Mouse (Mus musculus) midbrain, embryonic 15.5 days (tissue): Measurements from ENCODE around the gene Rhot2. TPM values are rescaled to one million over a fixed set of nuclear protein-coding genes. Genes with fewer than 3 reads are reported as not detected.

Experiments
- ATAC-seq: fragments of 200-750 bp; cut with Nextera tagmentation; replicated peaks from 2 replicates; pipeline ENCODE4 v1.8.0; 2017; ENCODE audit warnings: moderate TSS enrichment
- H3K27ac ChIP-seq: fragments of 300-500 bp; sonication (generic); 2 replicates; pipeline ENCODE4 v1.5.1; 2015; ENCODE audit warnings: mild to moderate bottlenecking, inconsistent platforms
- H3K27me3 ChIP-seq: fragments of 300-500 bp; sonication (generic); replicated peaks from 2 replicates; pipeline ENCODE4 v1.6.1; 2015; ENCODE audit warnings: inconsistent platforms
- H3K36me3 ChIP-seq: fragments of 300-500 bp; sonication (generic); replicated peaks from 2 replicates; pipeline ENCODE4 v1.6.1; 2015; ENCODE audit warnings: inconsistent platforms
- H3K4me1 ChIP-seq: fragments of 300-500 bp; sonication (generic); 2 replicates; pipeline ENCODE4 v1.6.1; 2015; ENCODE audit warnings: inconsistent platforms
- H3K4me2 ChIP-seq: fragments of 300-500 bp; sonication (generic); 2 replicates; pipeline ENCODE4 v1.6.1; 2015; ENCODE audit warnings: inconsistent platforms, mild to moderate bottlenecking, moderate library complexity
- H3K4me3 ChIP-seq: fragments of 300-500 bp; sonication (generic); 2 replicates; pipeline ENCODE4 v1.5.1; 2015; ENCODE audit warnings: mild to moderate bottlenecking, inconsistent platforms
- H3K9ac ChIP-seq: fragments of 300-500 bp; sonication (generic); 2 replicates; pipeline ENCODE4 v1.6.1; 2015; ENCODE audit warnings: mild to moderate bottlenecking, inconsistent platforms
- H3K9me3 ChIP-seq: fragments of 300-500 bp; sonication (generic); 2 replicates; pipeline ENCODE4 v1.6.1; 2016; ENCODE audit warnings: inconsistent platforms
- WGBS: fragments of 180-500 bp; shearing (Covaris S2); methylation state at CpG from one replicate; pipeline ENCODE4 v1.1.7; 2015; ENCODE audit warnings: mixed read lengths; 5-methylcytosine and 5-hydroxymethylcytosine counted together
- polyA plus RNA-seq: library from polyadenylated mRNA; unstranded; fragments of >200 nt; fragmentation: Nextera tagmentation; extraction: Ambion mirVana; gene quantifications from 2 replicates; pipeline ENCODE4 v1.2.1, GENCODE M21; 2015

Rhot2 gene
- polyA plus RNA-seq, 1 experiment from 2014 or later = 18.3 TPM

DNA sequence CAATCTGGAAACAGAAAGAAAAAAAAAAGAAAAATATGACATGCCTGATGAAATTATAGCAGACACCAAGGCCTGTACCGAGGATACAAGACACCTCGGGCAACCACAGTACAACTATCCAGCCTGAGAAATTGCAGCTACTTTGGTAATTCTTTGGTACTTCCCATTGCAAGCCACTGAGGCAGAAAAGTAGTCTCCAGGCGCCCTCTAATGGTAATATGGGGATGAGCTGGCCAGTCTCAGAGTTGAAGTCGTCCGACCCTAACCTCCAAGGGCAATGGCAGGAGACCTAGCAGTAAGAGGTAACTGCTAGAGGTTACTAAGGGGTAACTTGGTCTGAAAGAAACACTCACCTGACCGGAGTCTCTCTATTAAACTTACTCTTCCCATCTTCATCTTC, 43.6 kb downstream of the Rhot2 start:
- no peak overlapping the region for H3K27ac ChIP-seq
- H3K9me3 ChIP-seq = no peaks in the 10 kb centered on the region
- no peak overlapping the region for H3K4me3 ChIP-seq
- no peak overlapping the region for H3K9ac ChIP-seq
- H3K4me1 ChIP-seq = peaks cover 44% of the 10 kb centered on the region
- no peak overlapping the region for H3K4me2 ChIP-seq
- ATAC-seq = no peak
- no peaks in the 10 kb centered on the region for H3K36me3 ChIP-seq
- 11% methylated on average over 6 of the region's 6 CpGs for WGBS
- no peaks in the 10 kb centered on the region; the same call in 1 of the 2 replicates for H3K27me3 ChIP-seq

GRCm38 (mm10) chr17:25796951-25797369, 47.7 kb downstream of the Rhot2 start, which contains the start of gene Metrn:
Gene Metrn (minus strand): TSS chr17:25797136.
- ATAC-seq = peak; percentile 44; the same call in 1 of the 2 replicates
- 0% methylated on average over 35 of the region's 35 CpGs for WGBS
- peaks cover 48% of the 10 kb centered on the region for H3K4me1 ChIP-seq

GRCm38 (mm10) chr17:25796211-25796771, 48.4 kb downstream of the Rhot2 start:
- Histone ChIP-seq H3K4me2 (peak overlapping the region; percentile 92), H3K4me1 (peaks cover 47% of the 10 kb centered on the region), H3K36me3 (no peaks in the 10 kb centered on the region), H3K9me3 (no peaks in the 10 kb centered on the region), H3K27me3 (no peaks in the 10 kb centered on the region; the same call in 1 of the 2 replicates), H3K4me3 (peak overlapping the region; percentile 57), H3K9ac (peak overlapping the region; percentile 48), H3K27ac (peak overlapping the region; percentile 59)
- under 1% methylated on average over 37 of the region's 37 CpGs for WGBS
- ATAC-seq = no peak

More at GRCm38 (mm10) chr17:25796951-25797369, 47.7 kb downstream of the Rhot2 start, which contains the start of gene Metrn:
- Histone ChIP-seq H3K4me2 (peak within 1 kb of the TSS; percentile 92), H3K9ac (peak within 1 kb of the TSS; percentile 48), H3K27me3 (no peaks in the 10 kb centered on the region; the same call in 1 of the 2 replicates), H3K36me3 (no peaks in the 10 kb centered on the region), H3K9me3 (no peaks in the 10 kb centered on the region), H3K27ac (peak within 1 kb of the TSS; percentile 59), H3K4me3 (peak within 1 kb of the TSS; percentile 57)

DNA sequence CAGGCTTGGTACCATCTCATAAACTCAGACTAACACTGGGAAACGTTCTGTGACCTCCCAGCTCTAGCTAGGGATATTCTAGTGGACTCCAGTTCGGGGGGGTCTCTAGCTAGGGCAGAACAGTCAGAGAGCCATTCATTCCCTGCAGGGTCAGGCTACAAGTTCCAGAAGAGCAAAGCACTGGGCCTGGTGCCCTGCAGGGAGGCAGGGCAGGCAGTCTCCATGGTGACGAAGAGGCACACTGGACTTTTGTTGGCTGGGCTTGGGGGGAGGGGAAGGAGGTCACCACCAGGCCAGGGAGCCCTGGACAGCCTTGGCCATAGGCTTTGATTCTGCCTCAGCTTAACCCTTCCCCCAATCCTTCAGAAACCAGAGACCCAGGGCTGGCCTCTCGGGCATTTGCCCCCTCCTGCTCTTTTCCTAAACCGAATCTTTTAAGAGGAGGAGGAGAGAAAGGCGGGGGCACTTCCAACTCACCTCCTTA, 49.0 kb downstream of the Rhot2 start, which contains the start of gene AC134908.4:
Gene AC134908.4, minus strand, starts transcription at position 51 of the 484 bp plus-strand sequence.
- 7% methylated on average over 6 of the region's 6 CpGs for WGBS
- no peaks in the 10 kb centered on the region for H3K36me3 ChIP-seq
- H3K4me3 ChIP-seq = peak within 1 kb of the TSS; percentile 57
- H3K27ac ChIP-seq = peak within 1 kb of the TSS; percentile 59
- no peak for ATAC-seq
- no peaks in the 10 kb centered on the region; the same call in 1 of the 2 replicates for H3K27me3 ChIP-seq
- H3K9me3 ChIP-seq = no peaks in the 10 kb centered on the region
- H3K9ac ChIP-seq = peak within 1 kb of the TSS; percentile 48
- peaks cover 52% of the 10 kb centered on the region for H3K4me1 ChIP-seq
- peak within 1 kb of the TSS; percentile 92 for H3K4me2 ChIP-seq

- peak overlapping the region; percentile 92 for H3K4me2 ChIP-seq
- H3K9ac ChIP-seq = no peak overlapping the region
- H3K9me3 ChIP-seq = no peaks in the 10 kb centered on the region
- H3K4me1 ChIP-seq = peaks cover 55% of the 10 kb centered on the region
- H3K27ac ChIP-seq = peak overlapping the region; percentile 59; the same call in 1 of the 2 replicates
- 0 out of 2 replicates have a peak overlapping the region, but pooled peaks have one; percentile 57 for H3K4me3 ChIP-seq
- WGBS = 39% methylated on average over 17 of the region's 17 CpGs
- ATAC-seq = no peak
- no peaks in the 10 kb centered on the region for H3K36me3 ChIP-seq
- no peaks in the 10 kb centered on the region; the same call in 1 of the 2 replicates for H3K27me3 ChIP-seq
Measured at GRCm38 (mm10) chr17:25794998-25795397, 49.7 kb downstream of the Rhot2 start.

DNA sequence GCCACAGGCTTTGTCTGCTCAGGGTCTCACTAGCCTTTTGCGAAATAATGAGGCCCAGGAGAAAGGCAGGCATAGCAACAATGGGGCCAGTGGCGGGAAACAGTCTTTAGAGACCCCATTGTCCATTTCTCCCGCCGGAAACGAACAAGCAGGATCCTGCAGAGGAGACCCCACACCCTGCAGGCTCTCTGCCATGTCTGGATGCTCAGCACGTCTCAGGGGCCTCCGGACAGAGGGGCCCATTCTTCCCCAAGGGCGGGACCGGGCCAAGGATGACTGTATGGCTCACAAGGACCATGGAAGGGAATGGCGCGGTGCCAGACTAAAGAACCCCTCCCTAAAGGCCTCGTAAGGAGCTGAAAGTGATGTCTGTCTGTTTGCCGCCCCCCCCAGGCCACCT, 50.5 kb downstream of the Rhot2 start:
- Histone ChIP-seq H3K27ac (no peak overlapping the region), H3K27me3 (no peaks in the 10 kb centered on the region; the same call in 1 of the 2 replicates), H3K9ac (no peak overlapping the region), H3K36me3 (0 out of 2 replicates have a peak, but pooled peaks cover 3% of the 10 kb centered on the region), H3K4me1 (peaks cover 55% of the 10 kb centered on the region), H3K9me3 (no peaks in the 10 kb centered on the region), H3K4me2 (peak overlapping the region; percentile 2; the same call in 1 of the 2 replicates), H3K4me3 (no peak overlapping the region)
- 14% methylated on average over 13 of the region's 13 CpGs for WGBS
- no peak for ATAC-seq

DNA sequence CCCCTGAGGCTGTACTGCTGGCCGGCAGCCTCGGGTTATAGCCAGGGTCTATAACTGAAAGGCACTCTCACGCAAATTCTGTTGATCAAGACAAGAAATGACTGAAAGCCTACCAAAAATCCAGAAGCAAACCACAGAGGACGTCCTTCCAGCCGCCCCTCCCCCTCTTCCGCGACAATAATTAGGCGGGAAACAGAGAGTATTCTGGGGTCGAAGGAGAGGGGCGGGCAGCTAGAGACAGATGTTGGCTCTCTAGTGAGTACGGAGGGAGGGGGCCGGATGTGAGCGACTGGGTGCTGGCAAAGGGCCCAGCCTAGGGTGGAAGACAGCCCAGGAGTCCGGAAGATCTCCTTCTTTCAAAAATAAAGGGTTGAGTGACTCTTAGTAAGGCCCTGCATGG, 52.0 kb downstream of the Rhot2 start, which contains the start of gene Fam173a:
Gene Fam173a, minus strand, starts transcription at position 287 of the 400 bp plus-strand sequence.
- no peaks in the 10 kb centered on the region; the same call in 1 of the 2 replicates for H3K27me3 ChIP-seq
- WGBS = 0% methylated on average over 14 of the region's 14 CpGs
- H3K27ac ChIP-seq = peak within 1 kb of the TSS; percentile 95
- H3K36me3 ChIP-seq = peaks cover 10% of the 10 kb centered on the region; the same call in 1 of the 2 replicates
- no peaks in the 10 kb centered on the region for H3K9me3 ChIP-seq
- peak within 1 kb of the TSS; percentile 83 for H3K9ac ChIP-seq
- ATAC-seq = peak; percentile 50
- peak within 1 kb of the TSS; percentile 95 for H3K4me2 ChIP-seq
- H3K4me1 ChIP-seq = peaks cover 55% of the 10 kb centered on the region
- peak within 1 kb of the TSS; percentile 61 for H3K4me3 ChIP-seq

- ATAC-seq = peak; percentile 75
- peak overlapping the region; percentile 95 for H3K4me2 ChIP-seq
- peaks cover 50% of the 10 kb centered on the region for H3K4me1 ChIP-seq
- no peaks in the 10 kb centered on the region for H3K9me3 ChIP-seq
- under 1% methylated on average over 45 of the region's 45 CpGs for WGBS
- H3K27me3 ChIP-seq = no peaks in the 10 kb centered on the region; the same call in 1 of the 2 replicates
- peak overlapping the region; percentile 95 for H3K27ac ChIP-seq
- peak overlapping the region; percentile 61 for H3K4me3 ChIP-seq
- peak overlapping the region; percentile 83 for H3K9ac ChIP-seq
- peaks cover 11% of the 10 kb centered on the region; the same call in 1 of the 2 replicates for H3K36me3 ChIP-seq
Measured at GRCm38 (mm10) chr17:25791843-25792527, 52.7 kb downstream of the Rhot2 start.

- Histone ChIP-seq H3K9me3 (no peaks in the 10 kb centered on the region), H3K4me1 (peaks cover 44% of the 10 kb centered on the region), H3K9ac (peak overlapping the region; percentile 83), H3K4me2 (peak overlapping the region; percentile 95), H3K27ac (peak overlapping the region; percentile 95), H3K36me3 (peaks cover 11% of the 10 kb centered on the region; the same call in 1 of the 2 replicates), H3K4me3 (peak overlapping the region; percentile 61), H3K27me3 (no peaks in the 10 kb centered on the region; the same call in 1 of the 2 replicates)
- no peak; the same call in 1 of the 2 replicates for ATAC-seq
- whole genome bisulfite sequencing = 28% methylated on average over 19 of the region's 19 CpGs
Measured at GRCm38 (mm10) chr17:25791320-25791842, 53.3 kb downstream of the Rhot2 start.
